Mouse (Mus musculus) common myeloid progenitor, adult 5-6 weeks (primary cell): ENCODE data around the gene Cdk6. TPM values are rescaled to one million over a fixed set of nuclear protein-coding genes. Genes with fewer than 3 reads are reported as not detected.
"Not testable (repeated sequence)": the region's sequence is repeated elsewhere in the genome, so short reads cannot be mapped to it uniquely, and the experiment has no call there.

Experiments used
- ATAC-seq: replicated peaks from 2 replicates; pipeline ENCODE4 v1.8.0; 2016; ENCODE audit warnings: low read depth, mild to moderate bottlenecking, moderate TSS enrichment, inconsistent platforms; ENCODE audit not compliant: poor library complexity, severe bottlenecking
- total RNA-seq: library from RNA; stranded (forward); fragments of 200-1000, 187-1606 nt; gene quantifications from 2 replicates; pipeline ENCODE4 v1.2.3, GENCODE M21; 2017

Cdk6 gene
- total RNA-seq, result 277 and 295 TPM in 2 replicates

- peak; percentile 13 for ATAC-seq
Observed at GRCm38 (mm10) chr5:3341111-3341911, at the start of gene Cdk6. TSS of gene Cdk6 (plus strand) at chr5:3341485.

GRCm38 (mm10) chr5:3293666-3294065 lies 47.6 kb upstream of the Cdk6 start:
- no peak for ATAC-seq

- ATAC-seq, result peak; percentile 97
Observed at GRCm38 (mm10) chr5:3300801-3301457, 40.4 kb upstream of the Cdk6 start.

GRCm38 (mm10) chr5:3301535-3301934 lies 39.8 kb upstream of the Cdk6 start:
- no peak for ATAC-seq

DNA sequence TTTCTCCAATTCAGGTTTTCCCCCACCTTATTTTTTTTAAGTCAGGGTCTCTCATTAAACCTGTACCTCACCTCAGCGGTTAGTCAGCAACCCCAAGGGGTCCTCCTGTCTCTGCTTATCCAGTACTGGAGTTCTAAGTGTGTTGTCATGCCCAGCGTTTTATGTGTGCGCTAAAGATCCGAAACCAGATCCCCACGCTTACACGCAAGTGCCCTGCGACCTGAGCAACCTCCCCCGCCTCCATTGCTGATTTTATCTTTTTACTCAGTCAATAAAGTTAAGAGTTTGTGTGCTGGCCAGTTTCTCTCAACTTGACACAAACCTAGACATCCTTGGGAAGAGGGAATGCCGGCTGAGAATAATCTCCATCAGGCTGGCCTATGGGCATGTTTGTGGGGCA lies 37.4 kb upstream of the Cdk6 start:
- ATAC-seq, result no peak

DNA sequence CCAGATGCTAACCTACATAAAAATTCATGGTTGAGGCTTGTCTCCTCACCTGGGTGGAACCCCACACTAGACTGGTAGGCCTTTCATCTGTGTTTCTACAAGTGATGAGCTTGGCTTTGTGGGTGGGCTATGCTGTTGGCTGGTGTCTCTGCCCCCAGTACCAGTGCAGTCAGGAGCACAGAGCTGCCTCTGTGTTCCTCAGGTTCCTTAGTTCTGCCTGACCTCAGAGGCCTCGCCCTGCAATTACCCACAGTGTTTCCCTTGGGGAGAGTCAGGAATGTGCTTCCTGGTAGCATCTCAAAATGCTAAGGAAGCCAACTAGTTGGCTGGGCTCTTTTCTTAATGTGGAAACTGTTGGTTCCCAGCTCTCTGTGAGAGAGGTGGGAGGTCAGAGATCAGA lies 35.1 kb upstream of the Cdk6 start:
- ATAC-seq, result no peak

- no peak for ATAC-seq
Observed at GRCm38 (mm10) chr5:3309122-3309521, 32.2 kb upstream of the Cdk6 start.

- no peak for ATAC-seq
Observed at GRCm38 (mm10) chr5:3309587-3309986, 31.7 kb upstream of the Cdk6 start.

GRCm38 (mm10) chr5:3311156-3311555 lies 30.1 kb upstream of the Cdk6 start:
- not testable (repeated sequence) for ATAC-seq

DNA sequence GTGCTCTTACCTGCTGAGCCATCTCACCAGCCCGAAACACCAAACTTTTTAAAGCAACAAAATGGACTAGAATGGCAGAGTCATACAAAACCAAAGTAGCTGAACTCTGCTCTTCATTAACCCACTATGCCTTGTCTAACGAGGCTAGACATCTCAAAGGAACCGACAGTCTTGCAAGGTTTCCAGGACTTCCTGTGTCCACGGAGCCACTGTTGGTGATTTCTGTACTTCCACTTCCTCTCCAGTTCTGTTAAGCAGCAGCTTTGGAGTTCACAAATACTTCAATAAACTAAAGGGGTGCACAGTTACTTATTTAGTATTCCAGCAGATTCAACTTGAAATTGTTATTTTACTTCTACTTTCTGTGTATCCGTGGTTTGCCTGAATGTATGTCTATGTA lies 23.6 kb upstream of the Cdk6 start:
- not testable (repeated sequence) for ATAC-seq

DNA sequence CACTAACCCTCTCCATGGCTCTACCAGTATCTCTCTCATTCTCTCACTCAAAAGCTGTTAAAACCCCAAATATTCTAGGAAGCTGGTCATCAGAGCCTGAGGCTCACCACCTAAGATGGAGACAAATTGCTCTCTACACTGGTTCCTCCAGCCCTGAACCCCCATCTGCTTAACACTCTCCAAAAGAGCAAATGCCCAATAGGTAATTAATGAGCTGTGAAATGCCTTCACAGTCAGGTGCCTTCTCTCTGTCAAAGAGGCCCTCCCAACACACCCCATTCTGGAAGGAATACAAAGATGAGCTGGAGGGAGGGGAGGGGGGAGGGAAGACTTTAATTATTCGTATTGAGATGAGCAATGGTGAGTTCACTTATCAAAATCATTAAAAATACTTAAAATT lies 21.1 kb upstream of the Cdk6 start:
- no peak for ATAC-seq

- ATAC-seq, result no peak
Observed at GRCm38 (mm10) chr5:3322052-3322451, 19.2 kb upstream of the Cdk6 start.

- no peak for ATAC-seq
Observed at GRCm38 (mm10) chr5:3324116-3324515, 17.2 kb upstream of the Cdk6 start.

DNA sequence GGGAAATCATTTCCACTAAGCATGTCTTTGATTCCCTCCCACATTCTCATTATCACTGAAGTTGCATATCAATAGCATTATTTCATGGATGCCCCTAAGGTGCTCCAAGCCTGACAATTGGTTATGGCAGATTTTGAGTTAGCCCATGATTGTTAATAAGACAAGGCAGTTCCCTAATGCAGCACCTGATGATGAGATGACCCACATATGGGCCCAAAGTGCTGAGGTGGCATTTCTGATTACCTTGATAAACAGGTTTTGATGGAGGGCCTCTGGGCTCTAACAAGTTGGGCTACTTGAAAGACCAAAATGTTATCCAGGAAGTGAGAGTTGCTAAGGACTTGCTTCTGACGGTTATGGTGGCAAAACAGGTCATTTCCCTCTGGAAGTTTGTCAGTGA lies 11.9 kb upstream of the Cdk6 start:
- no peak for ATAC-seq

DNA sequence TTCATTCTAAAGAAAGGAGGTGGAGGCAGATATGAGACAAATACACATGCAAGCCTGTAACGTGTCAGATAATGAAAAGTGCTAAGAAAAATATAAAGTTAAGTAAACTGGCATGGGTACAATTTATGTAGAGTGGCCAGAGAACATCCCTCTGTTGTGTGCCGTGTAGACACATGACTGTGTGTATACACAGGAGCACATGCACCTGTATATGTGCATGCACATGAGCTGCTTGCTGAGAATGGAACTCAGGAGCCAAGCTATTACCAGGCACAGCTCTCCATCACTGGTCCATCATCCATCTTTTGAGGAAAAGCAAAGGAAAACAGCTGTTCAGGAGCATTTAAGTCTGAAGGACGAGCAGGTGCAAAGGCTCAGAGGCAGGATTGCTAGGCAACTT lies 10.4 kb upstream of the Cdk6 start:
- no peak for ATAC-seq

DNA sequence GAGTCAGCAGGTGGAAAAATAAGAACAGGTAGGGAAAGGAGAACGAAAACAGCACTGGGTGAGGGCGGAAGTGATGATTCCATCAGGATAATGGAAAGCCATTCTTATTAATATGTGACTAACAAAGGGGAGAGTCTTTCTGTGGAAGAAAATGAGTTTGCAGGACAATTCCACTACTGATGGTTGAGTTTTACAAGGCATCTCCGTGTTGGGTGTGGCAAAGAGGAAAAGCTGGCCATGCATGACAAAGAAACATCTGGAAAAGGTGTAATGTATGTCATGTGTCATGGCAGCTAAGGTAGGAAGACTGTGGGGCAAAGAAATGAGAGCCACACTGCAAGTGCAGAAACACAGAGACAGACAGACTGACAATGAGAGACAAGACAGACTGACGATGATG lies 8.3 kb upstream of the Cdk6 start:
- not testable (repeated sequence) for ATAC-seq

- ATAC-seq, result not testable (repeated sequence)
Observed at GRCm38 (mm10) chr5:3340340-3341058, 786 bp upstream of the Cdk6 start.

DNA sequence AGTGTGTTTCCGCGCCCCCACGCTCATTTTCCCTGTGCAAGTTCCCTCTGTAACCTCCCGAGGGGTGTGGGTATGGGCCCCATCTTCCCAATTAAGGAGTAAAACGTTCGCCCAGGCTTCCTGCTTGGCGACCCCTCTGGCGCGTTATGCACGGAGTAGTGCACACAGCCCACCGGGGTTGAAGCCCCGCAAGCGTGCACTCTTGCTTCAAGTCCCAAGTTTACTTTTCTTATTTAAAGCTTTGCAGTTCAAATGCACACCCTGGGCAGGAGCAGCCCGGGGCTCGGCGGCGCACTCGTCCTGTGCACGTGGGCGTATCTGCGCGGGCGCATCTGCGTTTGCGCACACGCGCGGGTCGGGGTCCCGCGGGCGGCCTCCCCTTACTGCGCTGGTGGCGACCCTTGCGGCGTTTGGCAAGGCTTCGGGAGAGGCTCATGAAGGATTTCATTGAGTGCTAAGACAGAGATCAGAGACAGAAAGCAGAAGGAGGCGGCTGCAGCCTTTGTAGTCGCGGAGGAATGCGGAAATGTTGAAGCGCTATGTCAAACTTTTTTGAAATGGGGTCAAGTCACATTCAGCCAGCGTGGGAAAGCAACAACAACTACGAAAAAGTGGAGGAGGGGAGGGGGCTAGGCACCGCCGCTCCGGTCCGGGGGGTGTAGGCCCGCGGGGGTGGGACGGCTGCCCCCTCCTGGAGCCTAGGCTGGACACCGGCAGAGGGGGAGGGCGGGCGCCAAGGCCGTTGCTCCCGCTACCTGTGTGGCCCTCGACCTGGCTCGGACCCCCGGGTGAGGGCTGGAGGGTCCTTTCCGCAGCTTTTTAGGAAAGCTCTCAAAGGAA lies 866 bp downstream of the Cdk6 start:
- ATAC-seq, result peak; percentile 19

- peak; percentile 37 for ATAC-seq
Observed at GRCm38 (mm10) chr5:3342771-3343565, 1.7 kb downstream of the Cdk6 start.
